Mouse (Mus musculus): Measurements from ENCODE around the gene Cep97.
A peak's percentile ranks its signal among the peaks of the same experiment; 100 is the strongest.
"Not testable (repeated sequence)": the region's sequence is repeated elsewhere in the genome, so short reads cannot be mapped to it uniquely, and the experiment has no call there.

Gene Cep97

GRCm38 (mm10) chr16:55934453-55935037, at the start of gene Cep97:
Cep97 (minus strand) TSS chr16:55934855.
- peak; percentile 88 to 96 for DNase-seq (ENCODE audit: low spot score in 2 of 2)

GRCm38 (mm10) chr16:55974903-55975285, 40.2 kb upstream of the Cep97 start:
- DNase-seq (ENCODE audit: low spot score in 2 of 2), result peak in 1 of 2 experiments; percentile 36

GRCm38 (mm10) chr16:55974256-55974902, 39.7 kb upstream of the Cep97 start:
- peak; percentile 53 to 75 for DNase-seq (ENCODE audit: low spot score in 2 of 2)

GRCm38 (mm10) chr16:55973431-55974255, 39.0 kb upstream of the Cep97 start, which contains the start of gene Zbtb11:
Zbtb11 (plus strand) TSS chr16:55973883.
- peak; percentile 92 to 98 for DNase-seq (ENCODE audit: low spot score in 2 of 2)

GRCm38 (mm10) chr16:55972626-55973201, 38.1 kb upstream of the Cep97 start:
- DNase-seq (ENCODE audit: low spot score in 2 of 2), result no peak

- no peak for DNase-seq (ENCODE audit: low spot score in 2 of 2)
Observed at GRCm38 (mm10) chr16:55971735-55972615, 37.3 kb upstream of the Cep97 start.

GRCm38 (mm10) chr16:55970416-55970815, 35.8 kb upstream of the Cep97 start:
- no peak for DNase-seq (ENCODE audit: low spot score in 2 of 2)

- no peak for DNase-seq (ENCODE audit: low spot score in 2 of 2)
Observed at GRCm38 (mm10) chr16:55969147-55969546, 34.5 kb upstream of the Cep97 start.

- DNase-seq (ENCODE audit: low spot score in 2 of 2), result no peak
Observed at GRCm38 (mm10) chr16:55967221-55967620, 32.6 kb upstream of the Cep97 start.

- peak; percentile 90 to 97 for DNase-seq (ENCODE audit: low spot score in 2 of 2)
Observed at GRCm38 (mm10) chr16:55966212-55966871, 31.7 kb upstream of the Cep97 start, which contains the start of gene Rpl24. Rpl24 (plus strand) TSS chr16:55966275.

GRCm38 (mm10) chr16:55964126-55964949, 29.7 kb upstream of the Cep97 start:
- peak in 1 of 2 experiments; percentile 39 for DNase-seq (ENCODE audit: low spot score in 2 of 2)

GRCm38 (mm10) chr16:55963068-55963467, 28.4 kb upstream of the Cep97 start:
- DNase-seq (ENCODE audit: low spot score in 2 of 2), result not testable (repeated sequence)

- not testable (repeated sequence) for DNase-seq (ENCODE audit: low spot score in 2 of 2)
Observed at GRCm38 (mm10) chr16:55954196-55954595, 19.5 kb upstream of the Cep97 start.

GRCm38 (mm10) chr16:55952771-55953170, 18.1 kb upstream of the Cep97 start:
- no peak for DNase-seq (ENCODE audit: low spot score in 2 of 2)

GRCm38 (mm10) chr16:55951679-55952327, 17.1 kb upstream of the Cep97 start:
- no peak for DNase-seq (ENCODE audit: low spot score in 2 of 2)

GRCm38 (mm10) chr16:55950946-55951678, 16.5 kb upstream of the Cep97 start:
- DNase-seq (ENCODE audit: low spot score in 2 of 2), result peak in 1 of 2 experiments; percentile 91

GRCm38 (mm10) chr16:55950462-55950861, 15.8 kb upstream of the Cep97 start:
- DNase-seq (ENCODE audit: low spot score in 2 of 2), result no peak

GRCm38 (mm10) chr16:55948963-55949362, 14.3 kb upstream of the Cep97 start:
- DNase-seq (ENCODE audit: low spot score in 2 of 2), result no peak
